Mouse (Mus musculus) kidney, embryonic 16.5 days (tissue): Measurements from ENCODE around the gene Nfyc. TPM values are rescaled to one million over a fixed set of nuclear protein-coding genes. Genes with fewer than 3 reads are reported as not detected.

Source experiments
- ATAC-seq: fragments of 200-750 bp; cut with Nextera tagmentation; 2 replicates; pipeline ENCODE4 v1.8.0; 2017; ENCODE audit warnings: moderate TSS enrichment; ENCODE audit not compliant: low FRiP score, low TSS enrichment
- H3K27ac ChIP-seq: fragments of 300-500 bp; sonication (generic); 2 replicates; pipeline ENCODE4 v1.5.1; 2014; ENCODE audit warnings: low read length
- H3K27me3 ChIP-seq: fragments of 300-500 bp; sonication (generic); 2 replicates; pipeline ENCODE4 v1.6.1; 2014; ENCODE audit warnings: low read length, control low read depth, mixed read lengths; ENCODE audit not compliant: insufficient read depth
- H3K36me3 ChIP-seq: fragments of 300-500 bp; sonication (generic); 2 replicates; pipeline ENCODE4 v1.6.1; 2014; ENCODE audit warnings: low read length, control low read depth, mixed read lengths; ENCODE audit not compliant: insufficient read depth
- H3K4me1 ChIP-seq: fragments of 300-500 bp; sonication (generic); 2 replicates; pipeline ENCODE4 v1.6.1; 2014; ENCODE audit warnings: low read length, control low read depth, mixed read lengths; ENCODE audit not compliant: insufficient read depth
- H3K4me2 ChIP-seq: fragments of 300-500 bp; sonication (generic); replicated peaks from 2 replicates; pipeline ENCODE4 v1.6.1; 2014; ENCODE audit warnings: low read depth, low read length
- H3K4me3 ChIP-seq: fragments of 300-500 bp; sonication (generic); 2 replicates; pipeline ENCODE4 v1.5.1; 2014; ENCODE audit warnings: mild to moderate bottlenecking, low read length
- H3K9ac ChIP-seq: fragments of 300-500 bp; sonication (generic); replicated peaks from 2 replicates; pipeline ENCODE4 v1.6.1; 2014; ENCODE audit warnings: low read length
- H3K9me3 ChIP-seq: fragments of 300-500 bp; sonication (generic); 2 replicates; pipeline ENCODE4 v1.6.1; 2016; ENCODE audit warnings: low read length, control low read depth
- WGBS: fragments of 180-500 bp; shearing (Covaris S2); extraction: QIAGEN DNeasy Blood & Tissue Kit; methylation state at CpG from one replicate; pipeline ENCODE4 v1.1.7; 2014; 5-methylcytosine and 5-hydroxymethylcytosine counted together
- polyA plus RNA-seq: library from polyadenylated mRNA; unstranded; fragments of >200 nt; fragmentation: Nextera tagmentation; extraction: Ambion mirVana; gene quantifications from 2 replicates; pipeline ENCODE4 v1.2.1, GENCODE M21; 2015

Gene Nfyc
- polyA plus RNA-seq, 1 experiment from 2014 or later = 123 TPM

DNA sequence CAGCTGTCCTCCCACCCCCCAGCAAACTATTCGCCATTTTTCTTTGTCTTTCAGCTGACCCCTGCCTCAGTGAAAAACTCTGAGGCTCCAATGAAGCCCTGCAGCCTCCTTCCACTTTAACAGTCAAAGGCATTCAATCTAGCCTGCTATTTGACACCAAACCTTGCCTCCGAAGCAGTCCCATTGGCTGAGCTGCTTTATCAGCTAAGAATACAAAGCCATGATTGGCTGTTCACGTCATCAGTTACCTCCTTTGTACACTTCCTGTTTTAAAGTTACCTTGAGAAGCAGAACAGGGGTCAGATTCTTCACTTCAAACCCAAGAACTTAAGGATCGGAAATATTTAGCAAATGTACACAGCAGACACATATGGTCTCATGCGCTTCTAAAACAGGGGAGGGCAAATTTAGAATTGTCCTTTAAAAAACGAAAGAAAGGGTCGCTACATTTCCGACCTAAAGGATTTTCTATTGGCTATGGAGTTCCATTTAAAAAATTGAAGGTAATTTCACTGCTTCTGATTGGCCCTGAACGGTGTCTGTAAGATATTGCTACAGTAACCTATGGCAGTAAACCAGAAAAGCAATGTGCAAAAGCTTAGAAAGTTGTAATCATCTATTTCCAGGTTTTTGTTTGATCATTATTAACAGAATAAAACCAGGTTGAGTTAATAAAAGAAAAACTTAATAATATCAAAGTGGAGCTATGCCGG lies 15.6 kb downstream of the Nfyc start:
- Histone ChIP-seq H3K9ac (peak overlapping the region; percentile 71), H3K9me3 (no peaks in the 10 kb centered on the region), H3K27me3 (no peaks in the 10 kb centered on the region), H3K4me3 (peak overlapping the region; percentile 57), H3K36me3 (0 out of 2 replicates have a peak, but pooled peaks cover 5% of the 10 kb centered on the region), H3K4me1 (peaks cover 47% of the 10 kb centered on the region), H3K27ac (peak overlapping the region; percentile 97), H3K4me2 (peak overlapping the region; percentile 61)
- ATAC-seq = peak; percentile 96
- WGBS = 8% methylated on average over 10 of the region's 10 CpGs

DNA sequence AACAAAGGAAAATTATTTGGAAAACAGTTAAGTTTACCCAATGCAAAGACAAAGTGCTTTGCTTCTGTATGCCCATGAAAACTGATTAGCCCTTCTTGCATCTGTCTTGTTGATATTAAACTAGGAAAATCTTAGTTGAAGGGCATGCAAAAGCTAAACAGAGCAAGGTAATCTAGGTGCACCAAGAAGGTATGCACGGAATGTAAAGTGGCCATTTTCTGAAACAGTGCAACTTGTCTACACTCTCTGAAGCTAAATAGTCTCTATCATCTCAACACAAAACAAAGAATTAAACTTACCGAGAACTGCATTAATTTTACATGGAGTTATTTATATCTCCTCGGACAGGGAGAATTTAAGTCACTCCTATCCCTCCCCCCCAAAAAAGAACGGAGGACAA lies 16.2 kb downstream of the Nfyc start:
- ATAC-seq = no peak
- Histone ChIP-seq H3K4me3 (peak overlapping the region; percentile 57), H3K27ac (peak overlapping the region; percentile 97), H3K9ac (peak overlapping the region; percentile 71), H3K36me3 (0 out of 2 replicates have a peak, but pooled peaks cover 5% of the 10 kb centered on the region), H3K9me3 (no peaks in the 10 kb centered on the region), H3K4me2 (peak overlapping the region; percentile 61), H3K27me3 (no peaks in the 10 kb centered on the region), H3K4me1 (peaks cover 47% of the 10 kb centered on the region)
- 7% methylated on average over 4 of the region's 4 CpGs for whole genome bisulfite sequencing

DNA sequence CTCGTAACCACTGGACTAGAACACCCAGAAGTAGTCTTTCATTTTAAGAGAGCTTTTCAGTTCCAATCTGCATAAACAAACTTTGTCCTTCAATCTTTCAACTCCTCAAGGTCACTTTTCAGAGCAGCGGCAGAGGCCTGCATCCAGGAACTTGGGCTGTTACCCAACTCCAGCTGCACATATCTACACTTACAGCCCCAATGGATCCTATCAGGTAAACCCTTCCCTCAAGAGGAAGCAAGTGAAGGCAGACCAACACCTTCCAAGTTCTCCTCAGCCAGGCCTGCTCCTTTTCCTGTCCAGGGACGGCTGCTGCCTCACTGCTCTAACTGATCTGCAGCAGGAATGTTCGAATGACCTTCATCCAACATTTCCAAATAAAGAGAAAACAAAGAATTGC lies 17.2 kb downstream of the Nfyc start:
- peak overlapping the region; percentile 61 for H3K4me2 ChIP-seq
- peak; percentile 14; the same call in 1 of the 2 replicates for ATAC-seq
- 16% methylated on average over 4 of the region's 4 CpGs for WGBS
- peak overlapping the region; percentile 95 for H3K27ac ChIP-seq
- peaks cover 51% of the 10 kb centered on the region for H3K4me1 ChIP-seq
- H3K36me3 ChIP-seq = no peaks in the 10 kb centered on the region
- peak overlapping the region; percentile 57 for H3K4me3 ChIP-seq
- H3K9ac ChIP-seq = peak overlapping the region; percentile 65
- H3K9me3 ChIP-seq = no peaks in the 10 kb centered on the region
- H3K27me3 ChIP-seq = no peaks in the 10 kb centered on the region

DNA sequence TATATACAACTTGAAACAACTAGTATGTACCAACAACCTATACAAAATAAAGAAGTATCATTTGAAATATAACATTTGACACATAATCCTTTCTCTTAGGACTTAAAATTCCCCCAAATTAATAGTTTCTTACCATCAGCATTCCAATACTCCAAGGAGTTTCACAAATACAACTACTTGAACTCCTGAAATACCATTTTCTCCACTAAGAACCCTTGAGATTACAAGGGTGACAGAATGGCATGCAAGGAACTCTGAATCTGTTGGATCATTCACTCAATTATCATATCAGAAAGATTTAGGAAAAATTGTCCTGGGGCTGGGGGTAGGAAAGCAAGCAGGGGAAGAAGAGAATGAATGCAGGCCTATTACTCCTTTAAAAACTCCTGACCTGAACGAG lies 17.6 kb downstream of the Nfyc start:
- H3K4me2 ChIP-seq = peak overlapping the region; percentile 61
- H3K27me3 ChIP-seq = no peaks in the 10 kb centered on the region
- no peaks in the 10 kb centered on the region for H3K9me3 ChIP-seq
- peak overlapping the region; percentile 95 for H3K27ac ChIP-seq
- H3K4me3 ChIP-seq = peak overlapping the region; percentile 57
- H3K36me3 ChIP-seq = no peaks in the 10 kb centered on the region
- peak overlapping the region; percentile 65 for H3K9ac ChIP-seq
- peak; percentile 19; the same call in 1 of the 2 replicates for ATAC-seq
- 8% methylated on average over 1 of the region's 1 CpGs for WGBS
- peaks cover 51% of the 10 kb centered on the region for H3K4me1 ChIP-seq

DNA sequence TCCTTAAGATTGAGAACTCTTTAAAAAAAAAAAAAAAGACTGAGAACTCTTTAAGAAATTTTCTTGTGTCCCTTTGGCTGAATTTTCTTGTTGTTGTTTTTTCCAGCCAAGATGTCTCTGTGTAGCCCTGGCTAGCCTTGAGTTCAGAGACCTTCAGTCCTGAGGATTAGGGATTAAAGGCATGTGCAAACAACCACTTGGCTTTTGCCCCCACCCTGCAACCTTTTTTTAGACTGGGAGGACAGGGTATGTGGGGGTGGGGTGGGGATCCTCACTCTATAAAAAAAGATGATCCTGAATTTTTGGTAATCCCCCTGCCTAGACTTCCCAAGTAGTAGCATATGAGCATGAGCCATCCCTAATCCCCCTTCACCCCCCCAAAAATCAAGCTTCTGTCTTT lies 25.6 kb downstream of the Nfyc start:
- no peak overlapping the region for H3K4me2 ChIP-seq
- no peaks in the 10 kb centered on the region for H3K27me3 ChIP-seq
- no peaks in the 10 kb centered on the region for H3K9me3 ChIP-seq
- H3K27ac ChIP-seq = no peak overlapping the region
- no peak for ATAC-seq
- H3K4me3 ChIP-seq = no peak overlapping the region
- H3K9ac ChIP-seq = no peak overlapping the region
- 0 out of 2 replicates have a peak, but pooled peaks cover 5% of the 10 kb centered on the region for H3K36me3 ChIP-seq
- H3K4me1 ChIP-seq = peaks cover 4% of the 10 kb centered on the region

DNA sequence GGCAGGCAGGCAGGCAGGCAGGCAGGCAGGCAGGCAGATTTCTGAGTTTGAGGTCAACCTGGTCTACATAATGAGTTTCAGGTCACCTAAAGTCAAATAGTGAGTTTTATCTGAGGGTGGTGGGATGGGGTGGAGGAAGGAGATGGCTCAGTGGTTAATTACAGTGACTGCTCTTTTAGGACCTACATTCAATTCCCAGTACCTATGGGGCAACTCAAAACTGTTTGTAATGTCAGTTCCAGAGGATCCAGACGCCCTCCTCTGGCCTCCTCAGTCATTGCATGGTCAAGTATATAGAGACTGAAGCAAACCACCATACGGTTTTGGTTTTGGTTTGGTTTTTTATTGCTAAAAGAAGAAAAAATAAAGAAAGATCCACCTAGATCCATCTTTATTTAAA lies 29.9 kb downstream of the Nfyc start:
- no peak for ATAC-seq
- Histone ChIP-seq H3K9ac (no peak overlapping the region), H3K4me2 (no peak overlapping the region), H3K36me3 (0 out of 2 replicates have a peak, but pooled peaks cover 5% of the 10 kb centered on the region), H3K27ac (no peak overlapping the region), H3K4me3 (no peak overlapping the region), H3K27me3 (no peaks in the 10 kb centered on the region), H3K4me1 (peaks cover 5% of the 10 kb centered on the region), H3K9me3 (no peaks in the 10 kb centered on the region)
- WGBS = 38% methylated on average over 2 of the region's 2 CpGs

DNA sequence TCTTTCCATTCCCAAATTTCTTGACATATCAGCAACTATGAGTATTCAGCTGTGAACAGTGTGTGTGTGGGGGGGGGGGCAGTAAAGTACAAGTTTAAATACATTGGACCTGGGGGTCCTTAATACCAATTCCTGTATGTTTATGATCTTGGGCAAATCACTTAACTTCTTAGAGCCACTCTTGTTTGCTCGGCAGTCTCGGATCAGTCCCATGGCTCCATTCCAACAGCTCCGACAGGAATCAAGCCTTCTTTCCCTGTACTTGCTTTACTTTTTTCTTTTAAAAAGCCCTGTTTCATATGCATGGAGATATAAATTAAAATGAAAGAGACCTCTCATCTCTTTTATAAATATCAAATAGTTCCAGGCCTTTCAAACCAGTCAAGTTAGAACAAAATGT lies 30.7 kb downstream of the Nfyc start:
- peaks cover 7% of the 10 kb centered on the region for H3K4me1 ChIP-seq
- H3K9ac ChIP-seq = no peak overlapping the region
- 55% methylated on average over 3 of the region's 3 CpGs for WGBS
- H3K27me3 ChIP-seq = no peaks in the 10 kb centered on the region
- H3K27ac ChIP-seq = 0 out of 2 replicates have a peak overlapping the region, but pooled peaks have one; percentile 34
- no peak overlapping the region for H3K4me3 ChIP-seq
- 0 out of 2 replicates have a peak, but pooled peaks cover 5% of the 10 kb centered on the region for H3K36me3 ChIP-seq
- no peak for ATAC-seq
- no peaks in the 10 kb centered on the region for H3K9me3 ChIP-seq
- H3K4me2 ChIP-seq = no peak overlapping the region

DNA sequence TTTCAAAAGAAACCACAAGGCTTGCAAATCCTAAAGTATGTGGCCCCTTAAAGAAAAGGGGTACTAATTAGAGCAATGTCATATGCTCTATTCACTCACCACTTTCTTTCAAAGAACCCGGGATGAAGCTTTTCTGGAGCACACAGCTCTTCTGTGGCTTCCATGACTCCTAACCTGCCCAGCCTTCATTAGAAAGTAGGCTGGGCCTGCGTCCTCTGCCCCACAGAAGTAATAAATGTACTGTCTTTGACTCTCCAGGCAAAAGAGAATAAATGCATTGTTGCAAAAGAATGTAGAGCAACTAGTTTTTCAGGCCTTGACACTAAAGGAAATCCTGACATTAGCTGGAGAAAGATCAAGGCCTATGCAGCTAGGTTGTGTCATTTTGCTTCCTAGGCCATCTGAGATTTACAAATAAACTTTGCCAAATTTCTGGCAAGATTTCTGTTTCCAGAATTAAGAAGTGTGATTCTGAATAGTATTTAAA lies 31.6 kb downstream of the Nfyc start:
- H3K27me3 ChIP-seq = no peaks in the 10 kb centered on the region
- H3K4me1 ChIP-seq = peaks cover 11% of the 10 kb centered on the region
- no peak for ATAC-seq
- no peak overlapping the region for H3K4me2 ChIP-seq
- no peak overlapping the region for H3K9ac ChIP-seq
- 59% methylated on average over 2 of the region's 2 CpGs for WGBS
- H3K27ac ChIP-seq = 0 out of 2 replicates have a peak overlapping the region, but pooled peaks have one; percentile 24
- H3K36me3 ChIP-seq = 0 out of 2 replicates have a peak, but pooled peaks cover 4% of the 10 kb centered on the region
- H3K9me3 ChIP-seq = no peaks in the 10 kb centered on the region
- no peak overlapping the region for H3K4me3 ChIP-seq

DNA sequence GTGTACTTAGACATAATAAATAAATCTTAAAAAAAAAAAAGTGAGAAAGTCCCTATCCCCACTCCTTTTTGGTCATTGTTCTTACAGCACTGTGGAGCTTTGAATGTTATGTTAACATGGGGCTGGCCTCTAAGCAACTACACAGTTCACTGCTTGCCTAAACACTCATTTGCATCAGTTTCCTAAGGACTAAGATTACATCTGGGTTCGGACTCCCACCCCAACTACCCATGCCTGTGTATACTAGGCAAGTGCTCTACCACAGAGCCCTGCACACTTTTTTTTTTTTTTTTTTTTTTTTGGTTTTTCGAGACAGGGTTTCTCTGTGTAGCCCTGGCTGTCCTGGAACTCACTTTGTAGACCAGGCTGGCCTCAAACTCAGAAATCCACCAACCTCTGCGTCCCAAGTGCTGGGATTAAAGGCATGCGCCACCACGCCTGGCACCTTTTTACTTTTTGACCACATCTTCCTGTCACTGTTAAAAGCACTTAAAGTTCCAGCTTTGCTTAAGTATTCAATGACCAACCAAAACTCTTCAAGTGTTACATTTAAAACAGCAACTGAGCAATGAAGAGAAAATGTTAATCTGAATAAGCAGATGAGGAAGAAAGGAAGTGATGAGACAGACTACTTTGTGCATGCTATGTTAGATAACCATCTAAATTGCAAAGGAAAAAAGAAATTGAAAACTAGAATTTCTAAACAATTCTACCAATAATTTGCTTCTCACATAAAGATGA lies 33.2 kb downstream of the Nfyc start:
- Histone ChIP-seq H3K9me3 (no peaks in the 10 kb centered on the region), H3K4me1 (peaks cover 11% of the 10 kb centered on the region), H3K4me2 (no peak overlapping the region), H3K4me3 (no peak overlapping the region), H3K27ac (no peak overlapping the region), H3K9ac (no peak overlapping the region), H3K36me3 (no peaks in the 10 kb centered on the region), H3K27me3 (no peaks in the 10 kb centered on the region)
- 70% methylated on average over 4 of the region's 5 CpGs for WGBS
- peak; percentile 69; the same call in 1 of the 2 replicates for ATAC-seq
